Mouse (Mus musculus): Measurements from ENCODE around the gene Dyx1c1. TPM values are rescaled to one million over a fixed set of nuclear protein-coding genes. Genes with fewer than 3 reads are reported as not detected.

Dyx1c1 gene
- total RNA-seq (2023): under 1 TPM; 0.31 to 0.78 TPM

DNA sequence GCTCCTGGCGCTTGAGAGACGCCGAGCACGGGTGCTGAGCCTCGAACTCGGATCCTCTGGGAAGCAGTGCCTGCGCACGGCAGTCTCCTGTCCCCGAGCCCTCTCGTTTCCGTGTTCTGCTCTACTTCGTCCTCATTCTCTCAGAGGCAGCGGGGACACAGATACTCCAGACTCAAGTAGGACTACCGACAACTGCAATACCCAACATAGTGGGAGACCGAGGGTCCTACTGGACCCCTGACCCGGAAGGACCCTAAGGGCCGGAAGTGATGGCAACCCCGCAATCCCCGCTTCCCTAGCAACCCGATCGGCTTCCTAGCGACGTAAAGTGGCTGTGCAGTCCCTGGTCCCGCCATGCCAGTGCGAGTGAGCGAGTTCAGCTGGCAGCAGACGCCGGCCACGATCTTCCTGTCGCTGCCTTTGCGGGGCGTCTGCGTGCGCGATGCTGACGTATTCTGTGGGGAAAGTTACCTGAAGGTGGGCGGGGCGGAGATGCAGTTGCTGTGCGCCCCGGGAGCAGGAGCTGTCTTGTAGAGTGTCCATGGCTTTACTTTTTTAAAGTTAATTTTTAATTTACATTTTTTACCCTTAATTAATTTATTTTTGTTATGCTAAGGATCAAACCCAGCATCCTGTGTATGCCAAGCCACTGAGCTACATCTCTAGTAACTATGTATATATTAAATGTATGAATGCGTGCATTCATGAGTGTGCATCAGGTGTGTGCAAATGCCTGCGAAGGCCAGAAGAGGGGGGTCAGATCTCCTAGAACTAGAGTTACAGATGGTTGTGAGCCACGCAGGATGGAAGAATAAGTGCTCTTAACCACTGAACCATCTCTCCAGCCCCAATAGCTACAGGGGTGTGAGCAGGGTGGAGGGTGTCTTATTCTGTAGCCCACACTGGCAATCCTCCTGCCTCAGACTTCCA is at the start of gene Dyx1c1, which contains the start of gene Gm44503:
Gene Dyx1c1 (plus strand): TSS at position 265 of the 930 bp plus-strand sequence.
Gene Gm44503 (plus strand): TSS at position 332 of the 930 bp plus-strand sequence.

DNA sequence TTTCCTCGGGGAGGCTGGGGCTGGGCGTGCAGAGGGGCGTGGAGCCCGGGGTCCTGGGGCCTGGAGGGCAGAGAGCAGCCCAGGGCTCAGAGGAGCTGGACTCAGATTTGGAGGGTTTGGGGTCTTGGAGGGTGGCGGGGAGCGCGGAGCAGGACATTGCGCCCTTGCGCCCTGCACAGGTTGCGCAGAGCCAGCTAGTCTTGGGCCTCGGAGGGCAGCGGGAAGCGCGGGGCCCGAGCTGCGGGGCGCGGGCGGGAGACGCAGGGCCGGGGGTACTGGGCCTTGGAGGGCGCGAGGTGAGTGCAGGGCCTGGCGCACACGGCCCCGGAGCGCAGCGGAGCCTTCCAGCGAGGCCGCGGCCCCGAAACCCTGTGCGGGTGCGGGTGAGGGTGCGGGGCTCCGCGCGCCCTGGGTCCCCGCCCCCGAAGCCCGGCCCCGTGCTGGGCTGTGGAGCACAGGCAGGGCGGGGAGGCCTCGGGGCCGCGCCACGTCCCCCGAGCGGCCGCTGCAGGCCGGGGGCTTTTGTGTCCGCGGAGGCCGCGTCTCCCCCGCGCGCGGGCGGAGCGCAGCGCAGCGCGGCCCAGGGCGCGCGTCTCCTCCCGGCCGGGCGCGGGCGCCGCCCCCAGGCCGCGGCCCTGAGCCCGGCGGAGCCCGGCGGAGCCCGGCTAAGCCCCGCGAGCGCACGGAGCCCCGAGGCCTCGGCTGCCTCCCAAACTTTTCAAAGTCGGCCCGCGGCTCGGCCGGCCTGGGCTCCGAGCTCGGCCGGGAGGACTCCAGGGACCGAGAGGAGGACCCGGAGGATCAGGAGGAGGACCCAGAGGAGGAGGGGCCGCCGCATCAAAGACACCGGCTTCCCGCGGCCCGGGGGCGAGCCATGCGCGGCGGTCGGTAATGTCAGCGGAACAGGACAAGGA is 33.3 kb upstream of the Dyx1c1 start, which contains the start of gene Pygo1:
Gene Pygo1 (plus strand): TSS at position 625 of the 914 bp plus-strand sequence.

DNA sequence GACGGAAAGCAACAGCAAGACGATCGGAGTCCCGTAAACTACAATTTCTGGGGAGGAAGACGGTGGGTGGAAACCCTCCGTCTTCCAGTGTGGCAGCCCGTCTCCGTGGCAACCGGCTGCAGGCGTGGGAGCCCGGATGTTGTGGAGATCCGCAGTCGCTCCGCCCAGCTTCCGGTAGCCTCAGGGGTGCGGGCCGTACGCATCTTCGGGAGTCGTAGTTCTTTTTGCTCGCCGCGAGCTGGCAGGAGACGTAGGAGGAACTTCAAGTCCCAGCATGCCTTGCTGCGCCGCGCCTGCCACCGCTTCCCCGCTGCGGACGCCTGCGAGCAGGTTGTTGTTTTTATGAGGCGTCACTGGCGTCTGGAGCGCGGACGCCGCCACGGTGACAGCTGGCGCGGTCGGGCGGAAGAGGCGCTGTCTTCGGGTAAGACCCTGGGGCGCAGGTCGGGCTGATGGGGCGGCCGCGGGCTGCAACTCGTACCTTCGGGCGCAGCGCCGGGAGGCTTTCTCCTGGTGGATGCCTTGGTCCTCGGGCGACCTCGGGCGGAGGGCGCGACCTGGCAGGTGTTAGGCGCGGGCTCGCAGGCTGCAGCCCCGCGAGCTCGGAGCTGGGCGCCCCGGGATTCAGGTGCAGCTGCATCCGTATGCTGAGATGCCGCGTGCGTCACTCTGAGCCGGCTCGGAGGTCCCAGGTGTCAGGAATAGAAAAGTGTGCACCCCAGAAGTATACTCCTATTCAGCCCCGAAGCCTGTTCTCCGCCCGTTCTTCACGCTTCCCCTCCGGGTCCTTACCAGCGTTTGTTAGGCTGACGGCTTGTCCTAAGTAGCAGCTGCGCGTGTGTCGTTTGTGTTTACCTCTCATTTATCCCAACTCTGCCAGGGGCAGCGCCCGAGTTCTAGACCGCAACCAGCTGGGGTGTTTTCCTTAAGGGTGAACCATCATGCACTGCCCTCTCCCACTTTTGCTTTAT is 26.9 kb downstream of the Dyx1c1 start, which contains the start of the genes Ccpg1os and Ccpg1:
Gene Ccpg1os (minus strand): TSS at position 133 of the 971 bp plus-strand sequence.
Gene Ccpg1 (plus strand): TSS at position 180 of the 971 bp plus-strand sequence.

Other genes starting within 250 kb of the Dyx1c1 start
- gene Prtg, start 151.9 kb upstream of the Dyx1c1 start, total RNA-seq (2023): not detected
- not detected for gene Pygo1, start 33.1 kb upstream of the Dyx1c1 start, total RNA-seq (2023)
- gene Gm44503, start 67 bp downstream of the Dyx1c1 start, total RNA-seq (2023): not detected
- 1 to 10 TPM; 1.9 to 2.8 TPM for gene Ccpg1os, start 26.6 kb downstream of the Dyx1c1 start, total RNA-seq (2023)
- 100 to 1,000 TPM; 296 to 332 TPM for gene Ccpg1, start 26.6 kb downstream of the Dyx1c1 start, total RNA-seq (2023)
- 10 to 100 TPM; 25.3 to 28.4 TPM for gene Pigb, start 81.6 kb downstream of the Dyx1c1 start, total RNA-seq (2023)
- 100 to 1,000 TPM; 203 to 213 TPM for gene Rab27a, start 86.1 kb downstream of the Dyx1c1 start, total RNA-seq (2023)
- 10 to 100 TPM; 16.0 to 20.1 TPM for gene Khdc3, start 143.1 kb downstream of the Dyx1c1 start, total RNA-seq (2023)
- not detected for gene Gm20509, start 143.7 kb downstream of the Dyx1c1 start, total RNA-seq (2023)
- gene Rsl24d1, start 154.6 kb downstream of the Dyx1c1 start, total RNA-seq (2023): 10 to 100 TPM; 38.2 to 45.7 TPM